Mouse (Mus musculus): ENCODE data around the gene Sgpp2. TPM values are rescaled to one million over a fixed set of nuclear protein-coding genes. Genes with fewer than 3 reads are reported as not detected.

Sgpp2 gene
- 16.5 and 16.7 TPM in 2 replicates for polyA plus RNA-seq (2012; rRNA removed)

DNA sequence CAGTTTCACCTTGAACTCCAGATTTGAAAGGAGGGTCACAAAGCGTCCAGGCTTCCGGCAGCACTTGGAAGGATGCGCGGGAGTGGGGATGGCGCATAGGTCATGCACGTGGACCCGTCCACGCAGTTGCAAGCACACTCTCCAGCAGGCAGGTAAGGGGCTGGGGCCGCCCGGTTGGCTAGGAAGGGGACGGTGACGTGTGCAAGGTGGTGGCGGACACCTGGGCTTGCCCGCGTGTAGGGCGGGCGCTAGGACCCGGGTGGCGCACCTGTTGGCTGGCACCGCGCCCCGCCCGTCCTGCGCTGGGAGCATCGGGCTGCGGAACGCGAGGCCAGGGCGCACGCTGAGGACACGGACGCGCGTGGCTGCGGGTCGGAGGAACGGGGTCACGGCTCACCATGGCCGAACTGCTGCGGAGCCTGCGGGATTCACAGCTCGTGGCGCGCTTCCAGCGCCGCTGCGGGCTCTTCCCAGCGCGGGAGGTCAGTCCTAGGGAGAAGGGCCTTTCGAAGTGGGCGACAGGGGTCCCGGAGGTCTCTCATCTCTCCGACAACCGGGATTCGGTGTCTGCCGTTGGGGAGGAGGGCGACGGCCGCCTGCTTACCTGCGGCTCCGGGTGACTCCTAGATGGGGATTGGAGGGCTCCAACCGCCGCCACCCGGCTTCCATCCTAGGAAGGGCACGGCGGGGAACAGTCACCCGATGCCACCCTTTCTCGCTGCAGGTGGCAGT, at the start of gene Sgpp2:
Gene Sgpp2 (plus strand): TSS at position 325 of the 732 bp plus-strand sequence.

Other genes with a start within 250 kb of the Sgpp2 start
- not detected in 2 replicates for gene Pax3, start 113.2 kb upstream of the Sgpp2 start, polyA plus RNA-seq (2012; rRNA removed)
- 3.2 and 4.5 TPM in 2 replicates for gene Farsb, start 178.6 kb downstream of the Sgpp2 start, polyA plus RNA-seq (2012; rRNA removed)
- gene Mogat1, start 200.6 kb downstream of the Sgpp2 start, polyA plus RNA-seq (2012; rRNA removed): 180 and 200 TPM in 2 replicates
- 0.02 and 0.04 TPM in 2 replicates for gene BC035947, start 201.8 kb downstream of the Sgpp2 start, polyA plus RNA-seq (2012; rRNA removed)

Data from stomach, adult 2 months (tissue).